8 mouse cellular contexts compared by ENCODE assay signal in the genomic region with DNA sequence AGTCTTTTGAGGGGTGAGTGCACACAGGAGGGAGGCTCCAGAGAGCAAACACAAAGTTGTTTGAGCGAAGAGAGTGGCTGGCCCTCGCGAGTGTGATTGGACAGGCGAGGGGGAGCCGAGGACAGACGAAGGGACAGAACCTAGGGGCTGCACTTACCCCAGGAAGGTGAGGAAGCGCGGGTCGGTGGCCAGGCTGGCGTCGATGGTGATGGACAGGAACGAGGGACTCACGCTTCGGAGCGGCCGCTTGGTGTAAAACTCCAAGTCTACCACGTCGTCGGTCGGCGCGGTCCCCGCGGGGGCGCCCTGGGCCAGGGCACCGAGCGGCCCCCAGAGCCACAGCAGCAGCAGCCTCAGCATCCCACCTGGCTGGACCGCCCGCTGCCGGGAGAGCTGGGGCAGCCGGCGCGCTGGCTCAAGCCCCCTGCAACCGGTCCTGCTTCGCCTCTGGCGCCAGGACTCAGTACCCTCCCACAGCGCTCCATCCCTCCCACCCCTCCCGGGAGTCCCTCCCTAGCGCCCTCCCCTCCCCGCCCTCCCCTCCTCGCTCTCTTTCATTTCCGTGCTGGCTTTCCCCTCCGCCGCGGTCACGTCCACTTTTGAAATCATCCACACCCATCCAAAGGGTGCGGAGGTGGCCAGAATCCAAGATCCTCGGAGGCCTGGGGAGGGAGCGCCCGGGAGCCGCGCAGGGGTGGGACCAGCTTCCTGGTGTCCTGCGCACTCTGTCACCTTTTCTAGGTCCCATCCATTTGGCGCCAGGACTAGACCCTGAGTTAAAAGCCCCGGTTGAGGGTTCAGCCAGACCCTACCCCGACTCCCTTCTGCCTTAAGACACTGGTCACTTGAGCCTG. TPM values are rescaled to one million over a fixed set of nuclear protein-coding genes. Genes with fewer than 3 reads are reported as not detected.
DNase-seq lines count a peak whose midpoint lies in the region; ATAC-seq and TF ChIP-seq lines count a peak whose summit lies in the region.

TSS of gene Hpse (minus strand) at position 482 of the 854 bp plus-strand sequence.

- no peak within 1 kb of the TSS for H3K27ac ChIP-seq in forebrain, embryonic 15.5 days (replicated peaks)
- peak within 1 kb of the TSS; percentile 79 for H3K27ac ChIP-seq in limb, embryonic 10.5 days

- H3K4me2 ChIP-seq in forebrain, embryonic 15.5 days (replicated peaks) = peak within 1 kb of the TSS; percentile 99

- under 1% methylated on average over 51 of the region's 56 CpGs for WGBS in forebrain, embryonic 15.5 days
- under 1% methylated on average over 53 of the region's 56 CpGs for WGBS in limb, embryonic 10.5 days

- DNase-seq in adrenal gland, adult 2 months = peak; percentile 50
- peak; percentile 40 for DNase-seq in heart, postnatal 4 days
- DNase-seq in limb, embryonic 10.5 days (ENCODE audit: low spot score) = peak; percentile 71
- DNase-seq in spleen, postnatal 14 days (ENCODE audit: low spot score in 2 of 2) = peak; percentile 23 to 44
- no peak for DNase-seq in left cerebral cortex, postnatal 14 days (ENCODE audit: low spot score in 2 of 2)

- H3K4me3 ChIP-seq in E14TG2a.4 (replicated peaks; ENCODE audit: low read length) = peak within 1 kb of the TSS; percentile 82
- H3K4me3 ChIP-seq in forebrain, embryonic 15.5 days = peak within 1 kb of the TSS; percentile 53
- peak within 1 kb of the TSS; percentile 60 for H3K4me3 ChIP-seq in limb, embryonic 10.5 days

- 0 out of 2 replicates have a peak, but pooled peaks cover 3% of the 10 kb centered on the region for H3K9me3 ChIP-seq in E14TG2a.4 (ENCODE audit: low read length)
- no peaks in the 10 kb centered on the region for H3K9me3 ChIP-seq in forebrain, embryonic 15.5 days
- H3K9me3 ChIP-seq in limb, embryonic 10.5 days (replicated peaks) = no peaks in the 10 kb centered on the region

- peak; percentile 73 for ATAC-seq in forebrain, embryonic 15.5 days (replicated peaks)
- 0 out of 2 replicates have a peak, but pooled peaks have one; percentile 42 for ATAC-seq in megakaryocyte-erythroid progenitor cell, adult 5-6 weeks (replicated peaks; ENCODE audit: low FRiP score, low TSS enrichment, poor library complexity, severe bottlenecking)

- H3K9ac ChIP-seq in forebrain, embryonic 15.5 days (replicated peaks) = peak within 1 kb of the TSS; percentile 54

- no peaks in the 10 kb centered on the region for H3K36me3 ChIP-seq in E14TG2a.4 (ENCODE audit: insufficient read depth, low read length)
- no peaks in the 10 kb centered on the region for H3K36me3 ChIP-seq in forebrain, embryonic 15.5 days
- no peaks in the 10 kb centered on the region for H3K36me3 ChIP-seq in limb, embryonic 10.5 days

- no peak for TF ChIP-seq CTCF in E14TG2a.4 (conservative IDR thresholded peaks at IDR 0.05; ENCODE audit: low read length)

- peaks cover 70% of the 10 kb centered on the region for H3K27me3 ChIP-seq in E14TG2a.4 (ENCODE audit: insufficient read depth, low read length)
- H3K27me3 ChIP-seq in forebrain, embryonic 15.5 days = peaks cover 6% of the 10 kb centered on the region
- peaks cover 38% of the 10 kb centered on the region for H3K27me3 ChIP-seq in limb, embryonic 10.5 days (ENCODE audit: low read depth, poor library complexity, severe bottlenecking)

- intact Hi-C loops in left cerebral cortex, postnatal 14 days (cut with DNase I) = no loop called here

- peaks cover 11% of the 10 kb centered on the region for H3K4me1 ChIP-seq in E14TG2a.4 (replicated peaks; ENCODE audit: low read depth, low read length)
- H3K4me1 ChIP-seq in forebrain, embryonic 15.5 days = peaks cover 14% of the 10 kb centered on the region
- peaks cover 14% of the 10 kb centered on the region for H3K4me1 ChIP-seq in limb, embryonic 10.5 days

RNA-seq across cellular contexts. Expression of gene Hpse, which starts in this region (rescaled TPM):
- total RNA-seq in adrenal gland, adult 2 months (2021) = under 1 TPM; 0.72 to 0.97 TPM
- polyA plus RNA-seq in adrenal gland, adult 2 months (2012; rRNA removed) = 0.57 and 0.87 TPM in 2 replicates
- polyA plus RNA-seq in forebrain, embryonic 15.5 days (2015; fragmentation: Nextera tagmentation; extraction: Ambion mirVana) = 0.24 and 0.26 TPM in 2 replicates
- under 1 TPM; 0.69 to 0.70 TPM for total RNA-seq in heart, postnatal 4 days (2021)
- 0.64 and 2.3 TPM in 2 replicates for polyA plus RNA-seq in limb, embryonic 10.5 days (2016; fragmentation: Nextera tagmentation; extraction: Ambion mirVana)
- not detected in 2 replicates for total RNA-seq in megakaryocyte-erythroid progenitor cell, adult 5-6 weeks (2014; fragmentation: Nextera tagmentation)
- 0.47 TPM in 1 of 2 replicates, not detected in the other for total RNA-seq in megakaryocyte-erythroid progenitor cell, adult 5-6 weeks (2017)
- total RNA-seq in left cerebral cortex, postnatal 14 days (2021) = 1 to 10 TPM; 2.7 to 2.8 TPM

Comparison
In these comparisons a context has a peak if more than half of its experiments do, and no peak if none do; other contexts are left out.
1. Peak in DNase-seq in adrenal gland, adult 2 months; RNA of the gene not detected or under 1 TPM.
2. Peak in ATAC-seq, H3K4me3 ChIP-seq, H3K9ac ChIP-seq and H3K4me2 ChIP-seq in forebrain, embryonic 15.5 days; RNA of the gene not detected or under 1 TPM.
3. Peak in DNase-seq in heart, postnatal 4 days; RNA of the gene not detected or under 1 TPM.
4. Peak in ATAC-seq in megakaryocyte-erythroid progenitor cell, adult 5-6 weeks; RNA of the gene not detected or under 1 TPM.
5. DNase-seq: peak in limb, embryonic 10.5 days (single experiment) and spleen, postnatal 14 days (2 of 2); none in left cerebral cortex, postnatal 14 days (0 of 2).
6. Peak in every context shown above with its lines, with median percentiles within 50 percentile points of each other: H3K4me3 ChIP-seq.